Mouse (Mus musculus) heart, postnatal 4 days (tissue): ENCODE results near the gene C87414. TPM values are rescaled to one million over a fixed set of nuclear protein-coding genes. Genes with fewer than 3 reads are reported as not detected.
"Not testable (repeated sequence)": the region's sequence is repeated elsewhere in the genome, so short reads cannot be mapped to it uniquely, and the experiment has no call there.

Source experiments
- DNase-seq: peaks from one replicate; pipeline ENCODE4 v3.0.0; 2021
- total RNA-seq, 2 experiments: library from RNA; stranded (reverse); gene quantifications; 2 replicates each; pipeline ENCODE4 v1.2.3; 2021

Gene C87414
- total RNA-seq: not detected

GRCm38 (mm10) chr5:93671451-93671850 lies at the start of gene C87414:
TSS of gene C87414 (minus strand) at chr5:93671551.
- DNase-seq: not testable (repeated sequence)

GRCm38 (mm10) chr5:93684661-93685060 lies 13.3 kb upstream of the C87414 start:
- DNase-seq: not testable (repeated sequence)

Other genes with a start within 250 kb of the C87414 start
- gene Gm16427, start 131.4 kb downstream of the C87414 start, total RNA-seq: not detected
- not detected for gene Gm7792, start 172.2 kb upstream of the C87414 start, total RNA-seq